Mouse (Mus musculus): ENCODE measurements at regions not wholly inside any gene's neighbourhood (a gene's known extent, or its start where the extent isn't known, plus 50 kb on each side); places are given as distances from the start of the nearest gene placed in this dataset.

GRCm38 (mm10) chr4:140396548-140396947, 150.0 kb upstream of the Igsf21 start:
- H3K79me2 ChIP-seq (ENCODE audit: control insufficient read depth, insufficient read depth): no peaks in the 10 kb centered on the region
- no peaks in the 10 kb centered on the region for H3K79me3 ChIP-seq (ENCODE audit: low read depth)
- no peaks in the 10 kb centered on the region for H3K36me3 ChIP-seq (ENCODE audit: control insufficient read depth, insufficient read depth)
- H3ac ChIP-seq (ENCODE audit: control insufficient read depth, insufficient read length, low read depth): no peak overlapping the region
- TF ChIP-seq MYOD1 (IDR thresholded peaks at IDR 0.05; ENCODE audit: control insufficient read depth, insufficient read length, low read depth) (no peak), CEBPB (IDR thresholded peaks at IDR 0.05; ENCODE audit: low read depth) (no peak), MAX (IDR thresholded peaks at IDR 0.05) (no peak), MYOG (IDR thresholded peaks at IDR 0.05; ENCODE audit: control insufficient read depth, extremely low read depth, insufficient read length) (no peak), CTCF (IDR thresholded peaks at IDR 0.05; ENCODE audit: control insufficient read depth, insufficient read depth, insufficient read length) (no peak), USF1 (IDR thresholded peaks at IDR 0.05; ENCODE audit: low read depth) (no peak), FOSL1 (IDR thresholded peaks at IDR 0.05; ENCODE audit: insufficient read depth, low read length, poor library complexity, severe bottlenecking) (no peak)
- H3K4me3 ChIP-seq (ENCODE audit: insufficient read depth, poor library complexity, severe bottlenecking): no peak overlapping the region
- H3K27me3 ChIP-seq (ENCODE audit: control insufficient read depth, insufficient read depth, insufficient read length): peaks cover 44% of the 10 kb centered on the region

GRCm38 (mm10) chr4:140392290-140392689, 145.7 kb upstream of the Igsf21 start:
- no peak for TF ChIP-seq MYOD1 (IDR thresholded peaks at IDR 0.05; ENCODE audit: control insufficient read depth, insufficient read length, low read depth)
- no peak for TF ChIP-seq MAX (IDR thresholded peaks at IDR 0.05)
- no peak for TF ChIP-seq USF1 (IDR thresholded peaks at IDR 0.05; ENCODE audit: low read depth)
- no peak for TF ChIP-seq MYOG (IDR thresholded peaks at IDR 0.05; ENCODE audit: control insufficient read depth, extremely low read depth, insufficient read length)
- TF ChIP-seq CTCF (IDR thresholded peaks at IDR 0.05; ENCODE audit: control insufficient read depth, insufficient read depth, insufficient read length): no peak
- no peak for TF ChIP-seq FOSL1 (IDR thresholded peaks at IDR 0.05; ENCODE audit: insufficient read depth, low read length, poor library complexity, severe bottlenecking)
- TF ChIP-seq CEBPB (IDR thresholded peaks at IDR 0.05; ENCODE audit: low read depth): no peak
- H3K4me3 ChIP-seq (ENCODE audit: insufficient read depth, poor library complexity, severe bottlenecking): no peak overlapping the region
- H3K79me2 ChIP-seq (ENCODE audit: control insufficient read depth, insufficient read depth): no peaks in the 10 kb centered on the region
- H3ac ChIP-seq (ENCODE audit: control insufficient read depth, insufficient read length, low read depth): no peak overlapping the region
- no peaks in the 10 kb centered on the region for H3K79me3 ChIP-seq (ENCODE audit: low read depth)
- peaks cover 24% of the 10 kb centered on the region for H3K27me3 ChIP-seq (ENCODE audit: control insufficient read depth, insufficient read depth, insufficient read length)
- H3K36me3 ChIP-seq (ENCODE audit: control insufficient read depth, insufficient read depth): no peaks in the 10 kb centered on the region

GRCm38 (mm10) chr4:140390684-140391234, 144.2 kb upstream of the Igsf21 start:
- Histone ChIP-seq H3K27me3 (ENCODE audit: control insufficient read depth, insufficient read depth, insufficient read length) (peaks cover 26% of the 10 kb centered on the region), H3ac (ENCODE audit: control insufficient read depth, insufficient read length, low read depth) (no peak overlapping the region), H3K4me3 (ENCODE audit: insufficient read depth, poor library complexity, severe bottlenecking) (no peak overlapping the region), H3K36me3 (ENCODE audit: control insufficient read depth, insufficient read depth) (no peaks in the 10 kb centered on the region), H3K79me3 (ENCODE audit: low read depth) (no peaks in the 10 kb centered on the region), H3K79me2 (ENCODE audit: control insufficient read depth, insufficient read depth) (no peaks in the 10 kb centered on the region)
- TF ChIP-seq CTCF (IDR thresholded peaks at IDR 0.05; ENCODE audit: control insufficient read depth, insufficient read depth, insufficient read length) (no peak), MYOD1 (IDR thresholded peaks at IDR 0.05; ENCODE audit: control insufficient read depth, insufficient read length, low read depth) (no peak), MAX (IDR thresholded peaks at IDR 0.05) (no peak), USF1 (IDR thresholded peaks at IDR 0.05; ENCODE audit: low read depth) (no peak), CEBPB (IDR thresholded peaks at IDR 0.05; ENCODE audit: low read depth) (no peak), MYOG (IDR thresholded peaks at IDR 0.05; ENCODE audit: control insufficient read depth, extremely low read depth, insufficient read length) (no peak), FOSL1 (IDR thresholded peaks at IDR 0.05; ENCODE audit: insufficient read depth, low read length, poor library complexity, severe bottlenecking) (no peak)

GRCm38 (mm10) chr4:140385686-140386085, 139.1 kb upstream of the Igsf21 start:
- peaks cover 22% of the 10 kb centered on the region for H3K27me3 ChIP-seq (ENCODE audit: control insufficient read depth, insufficient read depth, insufficient read length)
- H3ac ChIP-seq (ENCODE audit: control insufficient read depth, insufficient read length, low read depth): no peak overlapping the region
- no peaks in the 10 kb centered on the region for H3K36me3 ChIP-seq (ENCODE audit: control insufficient read depth, insufficient read depth)

GRCm38 (mm10) chr4:140385226-140385625, 138.6 kb upstream of the Igsf21 start:
- no peak overlapping the region for H3K4me3 ChIP-seq (ENCODE audit: insufficient read depth, poor library complexity, severe bottlenecking)
- H3K79me3 ChIP-seq (ENCODE audit: low read depth): no peaks in the 10 kb centered on the region
- H3K36me3 ChIP-seq (ENCODE audit: control insufficient read depth, insufficient read depth): no peaks in the 10 kb centered on the region
- peaks cover 24% of the 10 kb centered on the region for H3K27me3 ChIP-seq (ENCODE audit: control insufficient read depth, insufficient read depth, insufficient read length)
- TF ChIP-seq MYOG (IDR thresholded peaks at IDR 0.05; ENCODE audit: control insufficient read depth, extremely low read depth, insufficient read length) (no peak), CTCF (IDR thresholded peaks at IDR 0.05; ENCODE audit: control insufficient read depth, insufficient read depth, insufficient read length) (no peak), MYOD1 (IDR thresholded peaks at IDR 0.05; ENCODE audit: control insufficient read depth, insufficient read length, low read depth) (no peak), MAX (IDR thresholded peaks at IDR 0.05) (no peak), USF1 (IDR thresholded peaks at IDR 0.05; ENCODE audit: low read depth) (no peak), CEBPB (IDR thresholded peaks at IDR 0.05; ENCODE audit: low read depth) (no peak), FOSL1 (IDR thresholded peaks at IDR 0.05; ENCODE audit: insufficient read depth, low read length, poor library complexity, severe bottlenecking) (no peak)
- no peaks in the 10 kb centered on the region for H3K79me2 ChIP-seq (ENCODE audit: control insufficient read depth, insufficient read depth)
- H3ac ChIP-seq (ENCODE audit: control insufficient read depth, insufficient read length, low read depth): no peak overlapping the region

More at GRCm38 (mm10) chr4:140385686-140386085, 139.1 kb upstream of the Igsf21 start:
- Histone ChIP-seq H3K4me3 (ENCODE audit: insufficient read depth, poor library complexity, severe bottlenecking) (no peak overlapping the region), H3K79me3 (ENCODE audit: low read depth) (no peaks in the 10 kb centered on the region), H3K79me2 (ENCODE audit: control insufficient read depth, insufficient read depth) (no peaks in the 10 kb centered on the region)
- TF ChIP-seq MYOG (IDR thresholded peaks at IDR 0.05; ENCODE audit: control insufficient read depth, extremely low read depth, insufficient read length) (no peak), CTCF (IDR thresholded peaks at IDR 0.05; ENCODE audit: control insufficient read depth, insufficient read depth, insufficient read length) (no peak), CEBPB (IDR thresholded peaks at IDR 0.05; ENCODE audit: low read depth) (no peak), MAX (IDR thresholded peaks at IDR 0.05) (no peak), MYOD1 (IDR thresholded peaks at IDR 0.05; ENCODE audit: control insufficient read depth, insufficient read length, low read depth) (no peak), USF1 (IDR thresholded peaks at IDR 0.05; ENCODE audit: low read depth) (no peak), FOSL1 (IDR thresholded peaks at IDR 0.05; ENCODE audit: insufficient read depth, low read length, poor library complexity, severe bottlenecking) (no peak)

Measured in C2C12 (cell line).